Mouse (Mus musculus) kidney, postnatal 0 days (tissue): ENCODE results near the gene Adamtsl3. TPM values are rescaled to one million over a fixed set of nuclear protein-coding genes. Genes with fewer than 3 reads are reported as not detected.

Experiments used
- ATAC-seq: fragments of 200-750 bp; cut with Nextera tagmentation; replicated peaks from 2 replicates; pipeline ENCODE4 v1.8.0; 2017; ENCODE audit warnings: low read depth, moderate number of reproducible peaks, moderate TSS enrichment, moderate library complexity; ENCODE audit not compliant: low FRiP score
- DNase-seq: peaks from one replicate; pipeline ENCODE4 v3.0.0-alpha.2; 2016; ENCODE audit warnings: low spot score
- H3K27ac ChIP-seq: fragments of 300-500 bp; sonication (generic); 2 replicates; pipeline ENCODE4 v1.5.1; 2014; ENCODE audit warnings: mild to moderate bottlenecking
- H3K27me3 ChIP-seq: fragments of 300-500 bp; sonication (generic); 2 replicates; pipeline ENCODE4 v1.6.1; 2014; ENCODE audit warnings: low read length, mixed read lengths; ENCODE audit not compliant: insufficient read depth
- H3K36me3 ChIP-seq: fragments of 300-500 bp; sonication (generic); 2 replicates; pipeline ENCODE4 v1.6.1; 2014; ENCODE audit warnings: low read length, mixed read lengths; ENCODE audit not compliant: insufficient read depth
- H3K4me1 ChIP-seq: fragments of 300-500 bp; sonication (generic); replicated peaks from 2 replicates; pipeline ENCODE4 v1.6.1; 2014; ENCODE audit warnings: antibody characterized with exemption, low read length, mixed read lengths; ENCODE audit not compliant: insufficient read depth
- H3K4me2 ChIP-seq: fragments of 300-500 bp; sonication (generic); 2 replicates; pipeline ENCODE4 v1.6.1; 2014; ENCODE audit warnings: mild to moderate bottlenecking, low read length, moderate library complexity, mixed read lengths
- H3K4me3 ChIP-seq: fragments of 300-500 bp; sonication (generic); replicated peaks from 2 replicates; pipeline ENCODE4 v1.5.1; 2014; ENCODE audit warnings: low read depth, low read length
- H3K9ac ChIP-seq: fragments of 300-500 bp; sonication (generic); 2 replicates; pipeline ENCODE4 v1.6.1; 2014; ENCODE audit warnings: low read depth, low read length
- H3K9me3 ChIP-seq: fragments of 300-500 bp; sonication (generic); replicated peaks from 2 replicates; pipeline ENCODE4 v1.6.1; 2016; ENCODE audit warnings: low read length, inconsistent platforms, mixed read lengths
- CTCF ChIP-seq: IDR thresholded peaks from 2 replicates; pipeline ENCODE4 v1.5.1; 2016; ENCODE audit warnings: antibody characterized with exemption, low read depth, mild to moderate bottlenecking, moderate library complexity
- WGBS: fragments of 180-500 bp; shearing (Covaris S2); extraction: QIAGEN DNeasy Blood & Tissue Kit; methylation state at CpG from one replicate; pipeline ENCODE4 v1.1.7; 2014; 5-methylcytosine and 5-hydroxymethylcytosine counted together
- polyA plus RNA-seq: library from polyadenylated mRNA; unstranded; fragments of >200 nt; fragmentation: Nextera tagmentation; extraction: Ambion mirVana; gene quantifications from 2 replicates; pipeline ENCODE4 v1.2.1, GENCODE M21; 2015

The Adamtsl3 gene
- polyA plus RNA-seq, 1 experiment from 2014 or later: 0.47 TPM

- no peak for DNase-seq
- H3K4me3 ChIP-seq: no peak overlapping the region
- H3K9me3 ChIP-seq: no peaks in the 10 kb centered on the region
- no peaks in the 10 kb centered on the region for H3K4me1 ChIP-seq
- H3K9ac ChIP-seq: no peak overlapping the region
- no peak overlapping the region for H3K4me2 ChIP-seq
- H3K27me3 ChIP-seq: no peaks in the 10 kb centered on the region
- 83% methylated on average over 3 of the region's 3 CpGs for WGBS
- H3K36me3 ChIP-seq: no peaks in the 10 kb centered on the region
- H3K27ac ChIP-seq: no peak overlapping the region
- ATAC-seq: no peak
- TF ChIP-seq CTCF: no peak
Observed at GRCm38 (mm10) chr7:82350421-82350820, 14.9 kb downstream of the Adamtsl3 start.

DNA sequence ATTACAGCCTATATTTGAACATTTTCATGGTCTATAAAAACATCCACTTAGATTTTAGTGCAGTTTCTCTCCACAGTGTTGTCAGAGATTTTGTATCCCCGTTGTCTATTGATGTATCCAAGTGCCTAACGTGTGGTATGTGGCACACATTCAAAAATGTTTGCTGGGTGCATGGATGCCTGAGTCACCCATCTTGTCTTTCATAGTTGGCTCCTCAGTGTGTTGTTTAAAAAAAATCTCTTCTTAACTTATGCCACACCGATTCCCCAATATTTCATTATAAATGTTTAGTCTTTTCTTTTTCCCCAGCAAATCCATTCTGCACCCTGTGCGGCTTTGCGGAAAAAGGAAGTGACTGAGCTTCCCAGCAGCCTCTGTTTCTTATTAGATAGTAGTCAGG is 23.7 kb downstream of the Adamtsl3 start:
- H3K4me3 ChIP-seq: no peak overlapping the region
- ATAC-seq: no peak
- no peaks in the 10 kb centered on the region for H3K27me3 ChIP-seq
- H3K4me1 ChIP-seq: no peaks in the 10 kb centered on the region
- H3K27ac ChIP-seq: no peak overlapping the region
- WGBS: 83% methylated on average over 5 of the region's 5 CpGs
- H3K4me2 ChIP-seq: no peak overlapping the region
- no peak for DNase-seq
- no peak overlapping the region for H3K9ac ChIP-seq
- TF ChIP-seq CTCF: no peak
- H3K36me3 ChIP-seq: no peaks in the 10 kb centered on the region
- no peaks in the 10 kb centered on the region for H3K9me3 ChIP-seq

GRCm38 (mm10) chr7:82359674-82360073 is 24.2 kb downstream of the Adamtsl3 start:
- no peak for TF ChIP-seq CTCF
- WGBS: 74% methylated on average over 5 of the region's 5 CpGs

DNA sequence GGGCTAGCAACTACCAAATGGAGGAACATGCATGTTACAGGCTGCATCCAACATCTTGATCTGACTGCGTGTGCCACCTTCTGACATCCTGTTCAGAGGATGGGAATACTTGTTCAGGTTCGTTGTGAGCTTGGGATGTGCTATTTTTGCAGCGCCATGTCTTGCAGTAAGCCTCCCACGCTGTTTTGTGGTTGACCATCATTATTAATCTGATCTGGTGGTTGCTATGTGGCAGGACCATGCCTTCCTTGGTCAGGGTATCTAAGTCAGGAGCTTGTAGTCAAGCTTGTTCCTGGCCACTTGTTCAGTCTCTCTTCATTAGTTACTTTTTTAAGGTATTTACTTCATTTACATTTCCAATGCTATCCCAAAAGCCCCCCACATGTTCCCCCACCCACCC is 24.7 kb downstream of the Adamtsl3 start:
- no peak overlapping the region for H3K4me2 ChIP-seq
- no peaks in the 10 kb centered on the region for H3K4me1 ChIP-seq
- no peaks in the 10 kb centered on the region for H3K27me3 ChIP-seq
- DNase-seq: no peak
- WGBS: 90% methylated on average over 4 of the region's 4 CpGs
- H3K4me3 ChIP-seq: no peak overlapping the region
- no peak for TF ChIP-seq CTCF
- H3K27ac ChIP-seq: no peak overlapping the region
- H3K36me3 ChIP-seq: no peaks in the 10 kb centered on the region
- ATAC-seq: no peak
- H3K9ac ChIP-seq: no peak overlapping the region
- no peaks in the 10 kb centered on the region for H3K9me3 ChIP-seq

More at GRCm38 (mm10) chr7:82359674-82360073, 24.2 kb downstream of the Adamtsl3 start:
- Histone ChIP-seq H3K4me2 (no peak overlapping the region), H3K9ac (no peak overlapping the region), H3K4me1 (no peaks in the 10 kb centered on the region), H3K9me3 (no peaks in the 10 kb centered on the region), H3K27ac (no peak overlapping the region), H3K36me3 (no peaks in the 10 kb centered on the region), H3K27me3 (no peaks in the 10 kb centered on the region), H3K4me3 (no peak overlapping the region)
- ATAC-seq (no peak), DNase-seq (no peak)

GRCm38 (mm10) chr7:82361127-82361526 is 25.6 kb downstream of the Adamtsl3 start:
- DNase-seq (no peak), ATAC-seq (no peak)
- H3K36me3 ChIP-seq: no peaks in the 10 kb centered on the region
- no peak overlapping the region for H3K4me2 ChIP-seq
- TF ChIP-seq CTCF: no peak
- H3K27ac ChIP-seq: no peak overlapping the region
- H3K27me3 ChIP-seq: no peaks in the 10 kb centered on the region
- H3K4me1 ChIP-seq: no peaks in the 10 kb centered on the region
- no peaks in the 10 kb centered on the region for H3K9me3 ChIP-seq
- H3K9ac ChIP-seq: no peak overlapping the region
- 81% methylated on average over 5 of the region's 5 CpGs for WGBS
- H3K4me3 ChIP-seq: no peak overlapping the region

GRCm38 (mm10) chr7:82364567-82364966 is 29.1 kb downstream of the Adamtsl3 start:
- H3K4me3 ChIP-seq: no peak overlapping the region
- TF ChIP-seq CTCF: no peak
- no peaks in the 10 kb centered on the region for H3K27me3 ChIP-seq
- ATAC-seq: no peak
- no peak overlapping the region for H3K9ac ChIP-seq
- no peak for DNase-seq
- H3K36me3 ChIP-seq: no peaks in the 10 kb centered on the region
- H3K4me2 ChIP-seq: no peak overlapping the region
- WGBS: 86% methylated on average over 3 of the region's 3 CpGs
- no peak overlapping the region for H3K27ac ChIP-seq
- H3K9me3 ChIP-seq: no peaks in the 10 kb centered on the region
- no peaks in the 10 kb centered on the region for H3K4me1 ChIP-seq

DNA sequence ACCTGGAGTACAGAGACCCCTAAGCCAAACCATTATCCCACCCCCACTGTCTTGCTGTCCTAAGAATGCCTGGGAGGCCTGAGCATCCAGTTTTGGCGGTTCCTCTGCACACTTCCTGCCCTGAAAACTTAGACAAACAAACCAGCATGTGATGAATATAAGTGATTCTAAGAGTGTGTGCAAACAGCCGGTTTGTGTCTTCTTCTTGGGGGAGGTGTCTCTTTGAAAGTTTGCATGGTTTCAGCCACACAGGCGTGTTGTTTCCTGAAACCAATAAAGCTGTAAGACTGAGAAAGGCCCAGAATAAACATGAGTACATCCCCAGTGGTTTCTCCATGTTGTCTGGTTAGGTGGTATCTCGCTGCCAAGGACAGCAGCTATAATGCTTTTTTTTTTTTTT is 30.6 kb downstream of the Adamtsl3 start:
- no peak for TF ChIP-seq CTCF
- ATAC-seq (peak; percentile 57; the same call in 1 of the 2 replicates), DNase-seq (peak; percentile 89)
- H3K9me3 ChIP-seq: no peaks in the 10 kb centered on the region
- H3K27me3 ChIP-seq: no peaks in the 10 kb centered on the region
- 0 out of 2 replicates have a peak overlapping the region, but pooled peaks have one; percentile 37 for H3K27ac ChIP-seq
- no peaks in the 10 kb centered on the region for H3K36me3 ChIP-seq
- no peak overlapping the region for H3K4me2 ChIP-seq
- H3K4me3 ChIP-seq: no peak overlapping the region
- H3K4me1 ChIP-seq: no peaks in the 10 kb centered on the region
- 34% methylated on average over 4 of the region's 4 CpGs for WGBS
- H3K9ac ChIP-seq: no peak overlapping the region
